ENCODE assay signal across 8 mouse cellular contexts in the genomic region with DNA sequence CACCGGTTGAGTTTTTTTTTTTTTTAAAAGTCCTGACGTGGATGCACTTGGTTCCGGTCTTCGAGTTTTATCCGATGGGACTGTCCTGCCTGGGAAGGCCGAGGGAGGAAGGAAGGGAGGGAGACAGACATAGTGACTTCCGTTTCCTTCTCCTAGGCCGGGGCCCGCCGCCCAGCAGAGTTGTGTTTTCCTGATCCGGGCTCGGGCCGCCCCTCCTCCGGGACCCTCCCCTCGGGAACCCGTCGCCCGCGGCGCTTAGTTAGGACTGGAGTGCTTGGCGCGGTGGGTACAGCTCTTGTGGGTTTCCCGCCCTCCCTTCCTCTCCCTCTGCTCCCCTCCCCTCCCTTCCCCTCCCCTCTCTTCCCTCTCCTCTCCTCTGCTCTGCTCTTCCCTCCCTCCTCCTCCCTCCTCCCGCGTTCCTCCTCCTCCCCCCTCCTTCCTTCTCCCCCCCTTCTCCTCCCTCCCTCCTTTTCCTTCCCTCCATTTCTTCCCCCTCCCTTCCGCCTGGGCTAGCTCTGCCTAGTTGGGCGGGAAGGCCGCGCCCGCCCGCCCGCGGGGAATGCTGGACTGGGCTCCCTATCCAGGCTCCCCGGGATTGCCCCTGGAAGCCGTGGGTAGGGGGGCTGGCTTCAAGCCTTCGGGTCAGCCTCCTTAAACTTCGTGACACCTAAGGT. TPM values are rescaled to one million over a fixed set of nuclear protein-coding genes. Genes with fewer than 3 reads are reported as not detected.
DNase-seq lines count a peak whose midpoint lies in the region; ATAC-seq lines count a peak whose summit lies in the region.

No protein-coding gene starts in this region.

- H3K36me3 ChIP-seq in hindbrain, embryonic 10.5 days, result peaks cover 9% of the 10 kb centered on the region; the same call in 1 of the 2 replicates
- no peaks in the 10 kb centered on the region; the same call in 1 of the 2 replicates for H3K36me3 ChIP-seq in lung, embryonic 16.5 days (ENCODE audit: control insufficient read depth, insufficient read depth, low read length)

- peaks cover 7% of the 10 kb centered on the region for H3K4me1 ChIP-seq in hindbrain, embryonic 10.5 days (replicated peaks)
- H3K4me1 ChIP-seq in lung, embryonic 16.5 days (replicated peaks; ENCODE audit: control insufficient read depth, insufficient read depth, low read length), result peaks cover 2% of the 10 kb centered on the region; the same call in 1 of the 2 replicates

- H3K4me2 ChIP-seq in lung, embryonic 16.5 days (ENCODE audit: low read depth, low read length), result peak overlapping the region; percentile 53

- peak; percentile 94 for DNase-seq in Muller cell, postnatal 12 days (ENCODE audit: inconsistent ontology term)
- DNase-seq in cerebellum, adult 9-10 months, result peak; percentile 80
- DNase-seq in hindbrain, embryonic 10.5 days (ENCODE audit: low spot score), result peak; percentile 81
- peak; percentile 67 for DNase-seq in layer of hippocampus, adult 9-11 months
- peak; percentile 77 for DNase-seq in ovary, adult 18-20 months (ENCODE audit: low spot score)
- peak; percentile 40 for DNase-seq in thymus, postnatal 0 days (ENCODE audit: low spot score)

- H3K9me3 ChIP-seq in hindbrain, embryonic 10.5 days, result no peaks in the 10 kb centered on the region
- H3K9me3 ChIP-seq in lung, embryonic 16.5 days (ENCODE audit: control insufficient read depth, low read length), result no peaks in the 10 kb centered on the region

- peak overlapping the region; percentile 92 for H3K27ac ChIP-seq in hindbrain, embryonic 10.5 days
- peak overlapping the region; percentile 97 for H3K27ac ChIP-seq in lung, embryonic 16.5 days (ENCODE audit: low read length)

- ATAC-seq in frontal cortex, adult (ENCODE audit: low TSS enrichment), result peak; percentile 82
- peak; percentile 93 for ATAC-seq in lung, embryonic 16.5 days (ENCODE audit: low read depth)

- H3K4me3 ChIP-seq in hindbrain, embryonic 10.5 days, result peak overlapping the region; percentile 57
- peak overlapping the region; percentile 53 for H3K4me3 ChIP-seq in lung, embryonic 16.5 days (ENCODE audit: low read length)

- H3K9ac ChIP-seq in lung, embryonic 16.5 days (ENCODE audit: low read length), result peak overlapping the region; percentile 70

- H3K27me3 ChIP-seq in hindbrain, embryonic 10.5 days (ENCODE audit: insufficient read depth, poor library complexity, severe bottlenecking), result no peaks in the 10 kb centered on the region
- H3K27me3 ChIP-seq in lung, embryonic 16.5 days (ENCODE audit: control insufficient read depth, insufficient read depth, low read depth, low read length), result no peaks in the 10 kb centered on the region

- WGBS in hindbrain, embryonic 10.5 days, result 19% methylated on average over 35 of the region's 37 CpGs
- 16% methylated on average over 32 of the region's 37 CpGs for WGBS in lung, embryonic 16.5 days

RNA-seq across cellular contexts. Expression of a gene that starts 8.9 kb away (rescaled TPM):
- 9.3 and 9.6 TPM in 2 replicates for polyA plus RNA-seq in hindbrain, embryonic 10.5 days (2016; fragmentation: Nextera tagmentation; extraction: Ambion mirVana)
- 18.5 and 20.1 TPM in 2 replicates for polyA plus RNA-seq in lung, embryonic 16.5 days (2015; fragmentation: Nextera tagmentation; extraction: Ambion mirVana)
- polyA plus RNA-seq in thymus, postnatal 0 days (2015; fragmentation: Nextera tagmentation; extraction: Ambion mirVana), result 11.8 and 13.9 TPM in 2 replicates

Comparison
In these comparisons a context has a peak if more than half of its experiments do, and no peak if none do; other contexts are left out.
1. Peak in every context shown above with its lines: DNase-seq, ATAC-seq, H3K4me3 ChIP-seq and H3K27ac ChIP-seq.
2. DNase-seq: peak in every context shown above with its lines; median percentile 94 in Muller cell, postnatal 12 days; 81 in hindbrain, embryonic 10.5 days; 80 in cerebellum, adult 9-10 months; 77 in ovary, adult 18-20 months; 67 in layer of hippocampus, adult 9-11 months; 40 in thymus, postnatal 0 days.